In the genomic region with DNA sequence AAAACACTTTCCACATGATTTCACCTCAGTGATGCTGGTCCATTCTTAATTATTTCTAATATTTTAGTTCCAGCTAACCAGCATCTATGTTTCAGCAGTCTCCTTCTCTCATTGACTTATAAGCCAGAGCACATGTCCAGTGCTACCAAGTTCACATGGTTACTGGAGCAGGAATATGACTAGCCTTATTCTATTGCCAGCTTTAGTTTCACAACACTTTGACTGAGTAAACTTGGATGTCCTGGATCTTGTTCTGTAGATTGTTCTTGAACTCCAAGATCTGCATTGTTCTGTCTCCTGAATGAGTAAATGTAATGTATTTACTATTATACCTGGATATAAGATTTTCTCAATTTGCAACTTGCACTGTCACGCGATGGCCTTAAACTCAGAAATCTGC, we compare ENCODE assay signal across 47 mouse cellular contexts. TPM values are rescaled to one million over a fixed set of nuclear protein-coding genes. Genes with fewer than 3 reads are reported as not detected.
"Had no signal": no experiment of that assay in that cellular context is flagged by ENCODE, and none has a peak within 500 bp of the region (broad histone marks: within the 10 kb centered on the region; RNA-seq: fewer than 3 reads in every experiment).

No protein-coding gene starts in this region.

- H3K4me1 ChIP-seq: limb, embryonic 10.5 days; limb, embryonic 12.5 days; limb, embryonic 13.5 days; limb, embryonic 15.5 days; liver, embryonic 13.5 days; liver, embryonic 15.5 days; lung, embryonic 15.5 days; megakaryocyte, embryonic 14.5 days; midbrain, embryonic 10.5 days; midbrain, embryonic 12.5 days; midbrain, embryonic 13.5 days; midbrain, embryonic 15.5 days; neural tube, embryonic 12.5 days had no signal

- H3K36me3 ChIP-seq: limb, embryonic 10.5 days; limb, embryonic 12.5 days; limb, embryonic 13.5 days; limb, embryonic 15.5 days; liver, embryonic 13.5 days; liver, embryonic 15.5 days; lung, embryonic 15.5 days; midbrain, embryonic 10.5 days; midbrain, embryonic 12.5 days; midbrain, embryonic 13.5 days; midbrain, embryonic 15.5 days; neural tube, embryonic 12.5 days had no signal

- H3K27ac ChIP-seq: left cerebral cortex, adult 2 months; limb, embryonic 10.5 days; limb, embryonic 12.5 days; limb, embryonic 13.5 days; limb, embryonic 15.5 days; liver, embryonic 13.5 days; liver, embryonic 14.5 days; liver, embryonic 15.5 days; lung, embryonic 15.5 days; macrophage; midbrain, embryonic 10.5 days; midbrain, embryonic 12.5 days; midbrain, embryonic 13.5 days; midbrain, embryonic 15.5 days; neural tube, embryonic 12.5 days had no signal

- H3K9ac ChIP-seq: limb, embryonic 12.5 days; limb, embryonic 13.5 days; limb, embryonic 15.5 days; liver, embryonic 13.5 days; liver, embryonic 14.5 days; liver, embryonic 15.5 days; liver, postnatal 0 days; lung, embryonic 14.5 days; lung, embryonic 15.5 days; midbrain, embryonic 12.5 days; midbrain, embryonic 13.5 days; midbrain, embryonic 15.5 days; neural tube, embryonic 12.5 days had no signal

- H3K4me3 ChIP-seq: left cerebral cortex, adult 2 months; limb, embryonic 10.5 days; limb, embryonic 12.5 days; limb, embryonic 13.5 days; limb, embryonic 15.5 days; liver, embryonic 13.5 days; liver, embryonic 15.5 days; lung, embryonic 15.5 days; megakaryocyte, embryonic 14.5 days; midbrain, embryonic 10.5 days; midbrain, embryonic 12.5 days; midbrain, embryonic 13.5 days; midbrain, embryonic 15.5 days; myocyte; neural tube, embryonic 12.5 days had no signal

- H3K4me2 ChIP-seq: limb, embryonic 12.5 days; limb, embryonic 13.5 days; limb, embryonic 15.5 days; liver, embryonic 11.5 days; liver, embryonic 13.5 days; liver, embryonic 15.5 days; lung, embryonic 14.5 days; lung, embryonic 15.5 days; midbrain, embryonic 11.5 days; midbrain, embryonic 12.5 days; midbrain, embryonic 13.5 days; midbrain, embryonic 15.5 days; neural tube, embryonic 12.5 days had no signal

- H3K9me3 ChIP-seq: limb, embryonic 10.5 days; limb, embryonic 15.5 days; liver, embryonic 13.5 days; liver, embryonic 15.5 days; lung, embryonic 15.5 days; megakaryocyte, embryonic 14.5 days had no signal

- ATAC-seq: liver, postnatal 0 days; lung, postnatal 0 days; midbrain, embryonic 13.5 days; midbrain, embryonic 15.5 days; midbrain, embryonic 16.5 days had no signal

- DNase-seq: left cerebral cortex, postnatal 4 days; liver; liver, embryonic 13.5 days; liver, postnatal 0 days; lung, adult 18-20 months; lung, adult 2 months; lung, embryonic 14.5 days; lung, postnatal 10 days; lung, postnatal 14 days; lung, postnatal 36 days; lung, postnatal 4 days; midbrain, embryonic 14.5 days had no signal

- H3K27me3 ChIP-seq: limb, embryonic 12.5 days; limb, embryonic 13.5 days; limb, embryonic 15.5 days; liver, embryonic 13.5 days; liver, embryonic 15.5 days; lung, embryonic 15.5 days; megakaryocyte, embryonic 14.5 days; midbrain, embryonic 12.5 days; midbrain, embryonic 13.5 days; midbrain, embryonic 15.5 days; neural tube, embryonic 12.5 days had no signal

RNA-seq across cellular contexts. Expression of gene Vmn2r93, which starts 25.1 kb away (rescaled TPM):
- total RNA-seq: left cerebral cortex, adult 2 months; left cerebral cortex, adult 8-10 months; left cerebral cortex, postnatal 10 days; left cerebral cortex, postnatal 14 days; left cerebral cortex, postnatal 25 days; left cerebral cortex, postnatal 36 days; left cerebral cortex, postnatal 4 days; megakaryocyte progenitor cell, adult 5-6 weeks; megakaryocyte, adult 5-6 weeks; megakaryocyte-erythroid progenitor cell, adult 5-6 weeks; midbrain, postnatal 0 days; monocyte, adult 5-6 weeks had no signal
- polyA plus RNA-seq: limb, embryonic 10.5 days; limb, embryonic 11.5 days; limb, embryonic 12.5 days; limb, embryonic 13.5 days; limb, embryonic 14.5 days; limb, embryonic 15.5 days; liver, embryonic 11.5 days; liver, embryonic 13.5 days; liver, embryonic 14.5 days; liver, embryonic 15.5 days; liver, embryonic 16.5 days; liver, postnatal 0 days; lung, adult 2 months; lung, embryonic 14.5 days; lung, embryonic 15.5 days; lung, embryonic 16.5 days; lung, postnatal 0 days; macrophage; midbrain, embryonic 10.5 days; midbrain, embryonic 11.5 days; midbrain, embryonic 12.5 days; midbrain, embryonic 13.5 days; midbrain, embryonic 14.5 days; midbrain, embryonic 15.5 days; midbrain, embryonic 16.5 days; midbrain, postnatal 0 days; myocyte; neural tube, embryonic 11.5 days; neural tube, embryonic 12.5 days had no signal

RNA-seq across cellular contexts. Expression of gene Vmn2r94, which starts 45.5 kb away (rescaled TPM):
- total RNA-seq: left cerebral cortex, adult 2 months; left cerebral cortex, adult 8-10 months; left cerebral cortex, postnatal 10 days; left cerebral cortex, postnatal 14 days; left cerebral cortex, postnatal 25 days; left cerebral cortex, postnatal 36 days; left cerebral cortex, postnatal 4 days; megakaryocyte progenitor cell, adult 5-6 weeks; megakaryocyte, adult 5-6 weeks; megakaryocyte-erythroid progenitor cell, adult 5-6 weeks; midbrain, postnatal 0 days; monocyte, adult 5-6 weeks had no signal
- polyA plus RNA-seq: limb, embryonic 10.5 days; limb, embryonic 11.5 days; limb, embryonic 12.5 days; limb, embryonic 13.5 days; limb, embryonic 14.5 days; limb, embryonic 15.5 days; liver, embryonic 11.5 days; liver, embryonic 13.5 days; liver, embryonic 14.5 days; liver, embryonic 15.5 days; liver, embryonic 16.5 days; liver, postnatal 0 days; lung, adult 2 months; lung, embryonic 14.5 days; lung, embryonic 15.5 days; lung, embryonic 16.5 days; lung, postnatal 0 days; macrophage; midbrain, embryonic 10.5 days; midbrain, embryonic 11.5 days; midbrain, embryonic 12.5 days; midbrain, embryonic 13.5 days; midbrain, embryonic 14.5 days; midbrain, embryonic 15.5 days; midbrain, embryonic 16.5 days; midbrain, postnatal 0 days; myocyte; neural tube, embryonic 11.5 days; neural tube, embryonic 12.5 days had no signal
